Mouse (Mus musculus): Measurements from ENCODE around the gene Hrh1.

DNA sequence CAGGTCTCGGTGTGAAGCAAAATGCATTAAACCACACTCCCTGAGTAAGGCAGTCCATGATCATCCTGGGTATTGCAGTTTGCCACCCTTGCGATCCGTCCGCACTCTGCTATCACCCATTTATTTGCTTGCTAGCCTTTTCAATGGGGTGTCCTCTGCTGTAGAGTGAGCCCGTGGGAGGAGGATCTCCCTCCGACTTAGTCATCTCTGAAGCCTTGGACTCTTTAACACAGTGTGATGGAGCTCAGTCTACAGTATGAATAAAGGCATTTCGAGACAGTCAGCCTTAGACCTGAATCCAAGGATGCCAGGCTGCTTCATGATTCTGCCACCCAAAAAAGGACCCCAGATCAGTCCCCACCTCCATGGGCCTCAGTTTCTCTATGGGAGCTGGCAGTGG is 25.0 kb upstream of the Hrh1 start:
- TF ChIP-seq CTCF (IDR thresholded peaks at IDR 0.05; ENCODE audit: low read depth, low read length), result no peak
- no peak for TF ChIP-seq POLR2A (IDR thresholded peaks at IDR 0.05; ENCODE audit: borderline replicate concordance, low read depth, low read length)
